Mouse (Mus musculus) hindbrain, embryonic 16.5 days (tissue): Measurements from ENCODE around the gene Gipc2. TPM values are rescaled to one million over a fixed set of nuclear protein-coding genes. Genes with fewer than 3 reads are reported as not detected.

Source experiments
- ATAC-seq: fragments of 200-750 bp; cut with Nextera tagmentation; 2 replicates; pipeline ENCODE4 v1.8.0; 2017; ENCODE audit warnings: moderate TSS enrichment, moderate library complexity
- H3K27ac ChIP-seq: fragments of 300-500 bp; sonication (generic); 2 replicates; pipeline ENCODE4 v1.5.1; 2014; ENCODE audit warnings: low read depth, mild to moderate bottlenecking, control low read depth, low read length, moderate library complexity
- H3K27me3 ChIP-seq: fragments of 300-500 bp; sonication (generic); replicated peaks from 2 replicates; pipeline ENCODE4 v1.6.1; 2014; ENCODE audit warnings: low read length; ENCODE audit not compliant: control insufficient read depth, insufficient read depth
- H3K36me3 ChIP-seq: fragments of 300-500 bp; sonication (generic); 2 replicates; pipeline ENCODE4 v1.6.1; 2014; ENCODE audit warnings: mild to moderate bottlenecking, low read length, moderate library complexity, mixed read lengths; ENCODE audit not compliant: control insufficient read depth, insufficient read depth
- H3K4me1 ChIP-seq: fragments of 300-500 bp; sonication (generic); 2 replicates; pipeline ENCODE4 v1.6.1; 2014; ENCODE audit warnings: low read depth, low read length; ENCODE audit not compliant: control insufficient read depth, insufficient read depth
- H3K4me2 ChIP-seq: fragments of 300-500 bp; sonication (generic); 2 replicates; pipeline ENCODE4 v1.6.1; 2014; ENCODE audit warnings: mild to moderate bottlenecking, low read length, control low read depth, moderate library complexity
- H3K4me3 ChIP-seq: fragments of 300-500 bp; sonication (generic); 2 replicates; pipeline ENCODE4 v1.5.1; 2014; ENCODE audit warnings: mild to moderate bottlenecking, low read length, control low read depth, moderate library complexity
- H3K9ac ChIP-seq: fragments of 300-500 bp; sonication (generic); 2 replicates; pipeline ENCODE4 v1.6.1; 2014; ENCODE audit warnings: low read depth, mild to moderate bottlenecking, control low read depth, low read length, moderate library complexity
- H3K9me3 ChIP-seq: fragments of 300-500 bp; sonication (generic); 2 replicates; pipeline ENCODE4 v1.6.1; 2014; ENCODE audit warnings: mild to moderate bottlenecking, low read length, moderate library complexity; ENCODE audit not compliant: control insufficient read depth
- WGBS: fragments of 180-500 bp; shearing (Covaris S2); extraction: QIAGEN DNeasy Blood & Tissue Kit; methylation state at CpG from one replicate; pipeline ENCODE4 v1.1.7; 2014; 5-methylcytosine and 5-hydroxymethylcytosine counted together
- polyA plus RNA-seq: library from polyadenylated mRNA; unstranded; fragments of >200 nt; fragmentation: Nextera tagmentation; extraction: Ambion mirVana; gene quantifications from 2 replicates; pipeline ENCODE4 v1.2.1, GENCODE M21; 2015

Gipc2 gene
- polyA plus RNA-seq, 1 experiment from 2014 or later: 11.9 TPM

DNA sequence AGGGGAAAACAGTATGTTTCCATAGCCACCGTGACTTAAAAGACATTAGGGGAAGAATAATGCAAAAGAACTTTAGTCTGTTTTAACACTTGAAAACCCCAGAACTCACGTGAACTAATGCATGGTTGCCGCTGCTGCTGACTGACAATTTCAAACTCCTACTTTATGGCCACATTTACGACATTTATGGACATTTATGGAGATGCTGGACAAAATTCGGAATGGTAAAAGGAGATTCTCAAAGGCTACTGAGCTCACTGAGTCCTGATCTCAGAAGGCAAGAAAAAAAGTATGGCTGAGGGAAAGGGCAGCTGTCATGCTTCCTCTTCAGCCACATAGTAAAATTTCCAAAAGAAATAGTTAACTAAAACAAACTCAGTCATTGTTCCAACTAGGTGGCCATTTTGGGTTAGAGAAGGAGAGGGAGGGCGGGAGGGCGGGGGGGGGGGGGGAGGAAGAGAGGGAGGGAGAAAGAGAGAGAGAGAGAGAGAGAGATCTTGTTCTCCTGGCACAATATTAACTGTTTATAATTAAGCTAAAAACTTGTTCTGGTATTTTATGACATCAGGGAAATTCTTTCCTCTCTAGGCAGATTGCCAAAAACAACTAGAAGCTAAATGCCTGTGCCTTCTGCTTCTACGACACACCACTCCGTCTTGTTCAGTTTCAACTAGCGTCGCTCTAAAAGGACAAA, 26.4 kb upstream of the Gipc2 start:
- peak overlapping the region; percentile 65 for H3K4me2 ChIP-seq
- ATAC-seq: no peak
- peak overlapping the region; percentile 42 for H3K4me3 ChIP-seq
- no peaks in the 10 kb centered on the region for H3K9me3 ChIP-seq
- no peaks in the 10 kb centered on the region for H3K36me3 ChIP-seq
- peak overlapping the region; percentile 51; the same call in 1 of the 2 replicates for H3K27ac ChIP-seq
- H3K9ac ChIP-seq: peak overlapping the region; percentile 48
- peaks cover 12% of the 10 kb centered on the region for H3K4me1 ChIP-seq
- H3K27me3 ChIP-seq: no peaks in the 10 kb centered on the region
- WGBS: 33% methylated on average over 10 of the region's 11 CpGs

DNA sequence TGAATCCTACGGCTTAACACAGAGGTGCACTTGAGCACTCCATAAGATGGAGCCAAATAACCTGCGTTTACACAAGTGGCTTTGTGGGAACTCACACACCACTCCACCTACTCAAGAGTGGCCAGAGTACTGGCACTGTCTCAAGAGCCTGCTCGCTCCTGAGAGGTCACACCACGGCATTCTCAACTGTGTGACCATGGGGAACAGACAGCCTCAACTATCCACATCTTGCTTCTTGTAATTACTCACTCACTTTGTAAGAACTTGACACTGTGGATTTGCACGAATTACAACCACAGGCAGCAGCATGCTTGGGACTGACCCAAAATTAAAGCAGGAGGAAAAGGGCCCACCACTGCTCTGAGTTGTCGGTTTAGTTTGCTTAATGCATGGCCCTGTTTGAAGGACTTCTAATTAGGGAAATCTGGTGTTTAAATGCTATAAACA, 25.8 kb upstream of the Gipc2 start:
- Histone ChIP-seq H3K9ac (peak overlapping the region; percentile 48), H3K4me2 (peak overlapping the region; percentile 65), H3K4me3 (peak overlapping the region; percentile 42), H3K9me3 (no peaks in the 10 kb centered on the region), H3K27ac (peak overlapping the region; percentile 51), H3K27me3 (no peaks in the 10 kb centered on the region), H3K36me3 (no peaks in the 10 kb centered on the region), H3K4me1 (peaks cover 12% of the 10 kb centered on the region)
- peak; percentile 22; the same call in 1 of the 2 replicates for ATAC-seq
- WGBS: 29% methylated on average over 6 of the region's 6 CpGs

DNA sequence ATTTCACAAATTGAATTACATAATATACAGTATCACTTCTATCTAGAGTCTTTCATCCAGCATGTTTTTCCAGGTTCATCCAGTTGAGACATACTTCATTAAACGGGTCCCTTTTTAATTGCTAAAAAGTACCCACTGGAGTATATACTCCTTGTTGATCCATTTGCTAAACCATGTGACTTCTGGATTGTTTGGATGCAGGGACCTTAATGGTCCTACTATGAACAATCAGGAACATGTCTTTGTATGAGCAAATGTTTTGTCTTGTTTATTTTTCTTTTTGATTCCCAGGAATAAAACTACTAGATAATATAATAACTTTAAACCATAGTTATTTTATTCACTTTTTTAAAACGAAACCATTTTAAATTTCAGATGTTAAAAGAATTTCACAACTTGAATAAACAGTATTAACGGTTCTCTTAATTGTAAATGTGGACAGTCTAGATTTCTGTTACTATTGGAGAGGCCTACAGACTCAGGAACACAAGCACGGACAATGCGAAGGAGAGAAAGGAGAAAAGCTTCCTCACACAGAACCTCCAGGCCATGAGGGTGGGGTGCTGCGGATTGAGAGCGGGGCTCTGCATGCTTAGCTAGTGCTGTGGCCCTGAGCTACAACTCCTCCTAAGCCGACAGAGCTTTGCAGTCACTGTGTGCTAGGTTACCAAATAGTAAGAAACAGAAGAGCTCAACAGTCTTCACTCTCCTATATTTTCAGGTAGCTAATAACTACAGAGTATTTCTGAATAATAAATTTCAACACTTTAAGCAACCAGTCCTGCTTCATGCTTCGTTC, 24.8 kb upstream of the Gipc2 start:
- ATAC-seq: no peak
- peak overlapping the region; percentile 37 for H3K4me2 ChIP-seq
- H3K36me3 ChIP-seq: 0 out of 2 replicates have a peak, but pooled peaks cover 3% of the 10 kb centered on the region
- H3K4me3 ChIP-seq: no peak overlapping the region
- H3K9ac ChIP-seq: no peak overlapping the region
- no peaks in the 10 kb centered on the region for H3K27me3 ChIP-seq
- H3K4me1 ChIP-seq: peaks cover 12% of the 10 kb centered on the region
- 79% methylated on average over 9 of the region's 9 CpGs for WGBS
- H3K27ac ChIP-seq: no peak overlapping the region
- no peaks in the 10 kb centered on the region for H3K9me3 ChIP-seq

DNA sequence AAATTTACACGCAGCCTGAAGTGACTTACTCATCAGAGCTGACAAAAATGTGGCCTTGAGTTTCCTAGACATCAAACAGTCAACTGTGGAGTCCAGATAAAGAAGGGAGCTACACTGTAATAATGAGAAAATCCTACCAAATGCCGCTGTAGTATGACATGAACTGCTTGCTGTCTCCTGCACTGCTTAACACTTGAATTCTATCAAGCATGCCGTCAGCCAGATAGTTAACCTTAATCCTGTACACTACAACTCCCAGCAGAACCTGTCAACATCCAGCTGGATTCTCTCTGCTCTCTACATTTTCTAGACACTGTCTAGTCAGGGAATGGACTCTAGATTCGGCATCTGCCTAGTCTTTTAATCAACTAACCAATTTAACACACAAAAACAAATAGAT, 23.3 kb upstream of the Gipc2 start:
- Histone ChIP-seq H3K4me1 (peaks cover 12% of the 10 kb centered on the region), H3K4me3 (no peak overlapping the region), H3K9me3 (no peaks in the 10 kb centered on the region), H3K9ac (no peak overlapping the region), H3K27me3 (no peaks in the 10 kb centered on the region), H3K27ac (no peak overlapping the region), H3K4me2 (no peak overlapping the region), H3K36me3 (0 out of 2 replicates have a peak, but pooled peaks cover 6% of the 10 kb centered on the region)
- WGBS: 77% methylated on average over 4 of the region's 4 CpGs
- no peak for ATAC-seq

DNA sequence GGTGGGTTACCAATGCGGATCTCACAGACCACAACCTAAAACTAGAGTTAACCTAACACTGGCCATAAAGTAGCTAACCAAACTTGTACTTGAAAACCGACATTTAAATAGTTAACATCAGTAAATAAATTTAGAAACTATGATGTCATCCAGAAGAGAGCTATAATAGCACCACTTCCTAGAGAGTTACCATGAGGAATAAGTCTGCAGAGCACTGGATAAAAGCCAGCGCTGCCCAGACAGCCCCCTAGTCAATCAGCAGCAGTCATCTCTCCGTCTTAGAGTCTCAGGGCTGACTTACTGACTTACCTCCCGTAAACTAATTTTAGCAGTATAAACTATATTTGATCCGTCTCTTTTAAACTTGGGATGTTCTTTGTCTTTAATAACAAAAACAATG, 20.1 kb upstream of the Gipc2 start:
- H3K4me2 ChIP-seq: no peak overlapping the region
- no peaks in the 10 kb centered on the region for H3K27me3 ChIP-seq
- no peak overlapping the region for H3K4me3 ChIP-seq
- H3K36me3 ChIP-seq: peaks cover 14% of the 10 kb centered on the region; the same call in 1 of the 2 replicates
- no peaks in the 10 kb centered on the region for H3K9me3 ChIP-seq
- H3K27ac ChIP-seq: no peak overlapping the region
- no peak overlapping the region for H3K9ac ChIP-seq
- ATAC-seq: no peak
- 89% methylated on average over 6 of the region's 6 CpGs for WGBS
- peaks cover 2% of the 10 kb centered on the region for H3K4me1 ChIP-seq

DNA sequence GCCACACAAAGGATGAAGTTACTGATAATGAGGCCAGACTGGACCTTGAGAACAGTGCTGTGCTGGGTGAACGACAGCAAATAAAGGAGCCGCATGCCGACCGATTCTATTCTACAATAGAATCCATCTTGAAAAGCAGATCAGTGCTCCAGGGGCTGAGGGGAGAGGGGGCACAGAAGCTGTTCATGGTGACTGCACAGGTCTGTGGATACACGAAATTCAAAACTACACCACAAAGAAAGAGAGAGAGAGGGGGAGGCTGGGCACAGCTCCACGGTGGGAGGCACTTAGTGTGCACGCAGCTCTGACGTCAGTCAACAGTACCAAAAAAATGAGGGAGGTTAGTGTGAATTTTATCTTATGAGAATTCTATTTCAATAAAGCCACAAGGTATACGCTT, 17.5 kb upstream of the Gipc2 start:
- Histone ChIP-seq H3K9me3 (no peaks in the 10 kb centered on the region), H3K27me3 (no peaks in the 10 kb centered on the region), H3K4me2 (no peak overlapping the region), H3K27ac (no peak overlapping the region), H3K9ac (no peak overlapping the region), H3K4me3 (no peak overlapping the region), H3K36me3 (peaks cover 14% of the 10 kb centered on the region; the same call in 1 of the 2 replicates), H3K4me1 (no peaks in the 10 kb centered on the region)
- ATAC-seq: no peak
- 54% methylated on average over 9 of the region's 9 CpGs for WGBS

DNA sequence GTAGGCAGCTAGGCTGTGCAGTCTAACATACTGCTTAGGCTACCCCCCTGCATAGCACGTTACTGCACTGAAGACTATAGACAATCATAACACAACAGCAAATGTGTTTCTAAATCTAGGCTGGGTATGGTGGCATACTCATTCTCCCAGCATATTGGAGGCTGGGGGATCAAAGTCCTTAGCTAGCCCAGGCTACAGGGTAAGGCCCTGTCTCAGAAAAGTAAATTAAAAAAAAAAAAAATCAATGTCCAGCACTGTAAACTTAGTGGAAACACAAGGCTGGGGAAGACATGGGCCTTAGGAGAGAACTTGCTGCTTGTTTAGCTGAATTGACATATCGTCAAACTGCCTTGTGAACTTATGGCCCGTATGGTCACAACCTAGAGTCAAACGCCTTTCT, 14.6 kb upstream of the Gipc2 start:
- H3K27ac ChIP-seq: no peak overlapping the region
- no peaks in the 10 kb centered on the region for H3K9me3 ChIP-seq
- no peaks in the 10 kb centered on the region for H3K27me3 ChIP-seq
- no peaks in the 10 kb centered on the region for H3K4me1 ChIP-seq
- ATAC-seq: no peak
- no peak overlapping the region for H3K9ac ChIP-seq
- no peak overlapping the region for H3K4me3 ChIP-seq
- H3K4me2 ChIP-seq: no peak overlapping the region
- WGBS: 93% methylated on average over 4 of the region's 4 CpGs
- peaks cover 11% of the 10 kb centered on the region; the same call in 1 of the 2 replicates for H3K36me3 ChIP-seq

DNA sequence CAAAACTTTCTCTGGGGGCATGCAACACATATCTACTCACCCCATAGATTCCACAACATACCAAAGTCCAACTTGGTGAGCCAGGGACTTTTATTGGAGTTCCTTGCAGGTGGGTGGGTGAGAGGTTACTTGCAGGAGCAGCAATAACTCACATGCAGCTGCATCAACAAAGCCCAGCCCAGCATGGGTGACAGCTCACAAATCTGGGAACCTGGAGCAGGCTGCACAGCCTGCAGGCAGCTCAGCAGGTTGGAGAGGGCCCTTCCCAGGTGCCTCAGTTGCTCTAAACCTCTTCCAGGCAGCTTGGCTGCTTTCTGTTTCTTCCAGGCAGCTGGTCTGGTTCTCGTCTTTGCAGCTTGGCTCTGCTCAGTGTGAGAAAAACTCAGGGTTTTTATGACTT, 13.3 kb upstream of the Gipc2 start:
- no peak overlapping the region for H3K9ac ChIP-seq
- no peak overlapping the region for H3K4me2 ChIP-seq
- H3K36me3 ChIP-seq: peaks cover 8% of the 10 kb centered on the region; the same call in 1 of the 2 replicates
- H3K27me3 ChIP-seq: no peaks in the 10 kb centered on the region
- H3K27ac ChIP-seq: no peak overlapping the region
- 69% methylated on average over 1 of the region's 1 CpGs for WGBS
- no peaks in the 10 kb centered on the region for H3K4me1 ChIP-seq
- no peak for ATAC-seq
- no peaks in the 10 kb centered on the region for H3K9me3 ChIP-seq
- no peak overlapping the region for H3K4me3 ChIP-seq

DNA sequence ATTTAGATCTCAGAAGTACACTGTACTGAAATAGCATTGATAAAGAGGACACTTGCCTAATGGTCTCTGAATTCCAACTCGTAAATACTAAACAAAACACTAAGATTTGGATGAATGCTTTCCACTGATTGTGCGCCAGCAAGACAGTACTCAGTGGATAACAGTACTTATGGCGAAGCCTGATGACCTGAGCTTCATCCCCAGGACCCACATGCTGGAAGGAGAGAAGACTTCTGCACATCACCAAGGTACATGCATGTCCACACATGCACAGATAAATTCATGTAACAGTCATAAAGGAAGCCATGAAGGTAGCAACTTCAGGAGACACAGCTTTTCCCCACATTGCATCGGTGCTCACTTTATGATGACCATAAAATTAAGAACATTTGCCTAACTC, 12.8 kb upstream of the Gipc2 start:
- 91% methylated on average over 4 of the region's 4 CpGs for WGBS

More for the DNA sequence above, 12.8 kb upstream of the Gipc2 start:
- ATAC-seq: no peak
- Histone ChIP-seq H3K9ac (no peak overlapping the region), H3K4me1 (no peaks in the 10 kb centered on the region), H3K9me3 (no peaks in the 10 kb centered on the region), H3K4me3 (no peak overlapping the region), H3K4me2 (no peak overlapping the region), H3K36me3 (peaks cover 8% of the 10 kb centered on the region; the same call in 1 of the 2 replicates), H3K27me3 (no peaks in the 10 kb centered on the region), H3K27ac (no peak overlapping the region)
